Mouse (Mus musculus): ENCODE data around the gene Klra3.

DNA sequence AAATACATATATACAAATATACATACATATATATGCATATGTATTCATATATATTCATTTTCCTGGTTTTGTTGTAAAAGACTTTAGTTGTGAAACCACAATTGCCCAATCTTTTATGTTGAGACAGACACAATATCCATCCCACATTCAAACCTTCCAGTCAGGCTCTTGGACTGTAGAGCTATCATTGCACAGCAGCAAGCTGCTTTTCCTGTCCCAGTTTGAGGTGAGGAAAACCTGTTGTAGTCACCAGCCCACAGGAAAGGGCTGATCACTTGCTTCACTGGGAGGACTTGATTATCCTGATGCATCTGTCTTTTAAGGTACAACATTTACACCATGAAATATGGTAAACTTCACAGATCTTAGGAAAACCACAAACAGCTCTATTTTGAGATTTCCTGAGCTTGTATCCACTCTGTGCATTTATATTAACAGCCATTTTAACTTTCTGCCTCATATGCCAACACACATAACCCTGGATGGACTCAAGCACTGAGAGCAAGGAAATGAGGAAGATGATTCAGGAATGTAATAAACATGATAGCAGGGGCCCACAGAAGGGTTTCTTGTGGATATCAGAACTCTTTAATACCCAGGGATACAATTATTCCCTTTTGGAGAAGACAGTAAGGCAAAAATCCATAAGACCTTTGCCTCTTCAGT is 49.3 kb downstream of the Klra3 start:
- TF ChIP-seq CTCF (IDR thresholded peaks at IDR 0.05; ENCODE audit: borderline replicate concordance, control insufficient read depth, extremely low read depth, insufficient read depth, low read length, poor library complexity) = no peak
- no peak for TF ChIP-seq POLR2A (IDR thresholded peaks at IDR 0.05; ENCODE audit: control insufficient read depth, extremely low read depth, insufficient read depth, low read length, poor library complexity)

Data from thymus, adult 2 months (tissue).